Mouse (Mus musculus): ENCODE measurements around the gene Apoc3.

Apoc3 gene

DNA sequence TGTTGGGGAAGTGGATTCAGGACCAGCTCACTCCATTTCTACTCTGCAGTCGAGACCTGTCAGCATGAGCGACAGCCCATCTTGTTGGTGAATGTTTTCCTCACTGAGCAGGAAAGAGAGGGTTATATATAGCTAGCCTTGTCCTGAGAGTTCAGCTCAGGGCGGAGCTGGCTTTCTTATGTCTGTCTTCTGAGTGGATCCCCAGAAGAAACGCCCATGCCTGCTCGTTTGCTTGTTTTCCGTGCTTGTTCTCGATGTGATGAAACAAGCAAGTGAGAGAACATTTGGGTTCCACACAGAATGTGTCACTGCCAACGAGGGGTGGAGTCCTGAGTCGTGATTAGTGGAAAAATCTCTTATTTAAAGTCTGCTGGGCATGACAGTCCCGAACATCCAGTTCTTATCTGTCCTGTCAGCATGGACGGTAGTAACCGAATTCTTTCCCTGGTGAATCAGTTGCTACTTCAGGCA, 38.7 kb downstream of the Apoc3 start:
- no peak for DNase-seq (ENCODE audit: low spot score in 2 of 2)

DNA sequence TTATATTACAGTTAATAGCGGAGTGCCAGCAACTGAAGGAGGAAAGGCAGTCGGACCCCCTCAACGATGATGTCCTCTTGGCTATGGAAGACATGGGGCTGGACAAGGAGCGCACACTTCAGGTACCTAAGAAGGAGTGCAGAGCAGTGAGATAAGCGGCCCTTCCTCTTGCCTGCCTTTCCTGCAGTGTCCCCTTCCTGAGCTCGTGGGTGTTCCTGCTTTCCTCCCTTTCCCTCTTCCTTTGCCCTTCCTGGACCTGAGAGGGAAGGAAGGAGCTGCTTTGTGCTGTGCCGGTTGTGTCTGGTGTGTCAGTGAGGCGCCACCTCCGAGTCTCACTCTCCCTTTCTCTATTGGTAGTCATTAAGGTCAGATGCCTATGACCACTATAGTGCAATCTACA, 40.6 kb downstream of the Apoc3 start:
- no peak for DNase-seq (ENCODE audit: low spot score in 2 of 2)

GRCm38 (mm10) chr9:46192642-46193041, 42.8 kb downstream of the Apoc3 start:
- no peak for DNase-seq (ENCODE audit: low spot score in 2 of 2)

GRCm38 (mm10) chr9:46191644-46192043, 43.8 kb downstream of the Apoc3 start:
- no peak for DNase-seq (ENCODE audit: low spot score in 2 of 2)

DNA sequence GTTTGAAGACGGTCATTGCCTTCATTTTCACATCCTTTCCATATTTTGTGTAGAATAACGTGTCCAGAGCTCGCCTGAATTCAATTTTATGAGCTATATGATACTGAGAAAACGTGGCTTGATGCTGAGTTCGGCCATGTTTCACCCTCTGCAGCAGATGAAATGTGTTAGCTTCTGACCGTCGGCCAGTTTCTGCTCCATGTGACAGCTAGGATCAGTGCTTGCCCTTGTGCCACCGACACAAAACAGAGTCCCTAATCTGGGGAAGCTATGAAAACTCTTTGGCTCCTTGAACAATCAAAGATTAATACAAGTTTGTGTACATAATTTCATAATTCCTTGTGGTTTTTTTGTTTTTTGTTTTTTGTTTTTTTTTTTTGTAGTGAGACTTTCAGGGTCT, 44.2 kb downstream of the Apoc3 start:
- DNase-seq (ENCODE audit: low spot score in 2 of 2), result no peak

DNA sequence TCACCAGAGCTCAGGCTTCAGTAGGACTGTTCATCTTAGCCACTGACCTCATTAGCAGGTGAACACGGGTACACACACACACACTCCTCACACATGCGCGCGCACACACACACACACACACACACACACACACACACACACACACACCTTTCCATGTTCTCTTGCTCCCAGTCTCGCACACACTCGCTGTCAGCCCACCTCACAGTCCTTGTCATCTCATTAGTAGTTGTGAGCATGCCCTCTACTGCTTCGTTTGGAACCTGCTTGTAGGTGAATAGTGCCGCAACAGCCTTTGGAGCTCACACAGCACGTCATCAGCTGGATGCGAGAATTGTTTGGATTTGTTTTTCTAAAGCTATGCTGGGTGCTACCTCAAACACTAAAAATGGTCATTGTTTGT, 46.1 kb downstream of the Apoc3 start:
- no peak for DNase-seq (ENCODE audit: low spot score in 2 of 2)

GRCm38 (mm10) chr9:46188956-46189355, 46.5 kb downstream of the Apoc3 start:
- DNase-seq (ENCODE audit: low spot score in 2 of 2), result no peak

GRCm38 (mm10) chr9:46188370-46188769, 47.1 kb downstream of the Apoc3 start:
- no peak for DNase-seq (ENCODE audit: low spot score in 2 of 2)

GRCm38 (mm10) chr9:46186387-46186786, 49.0 kb downstream of the Apoc3 start:
- no peak for DNase-seq (ENCODE audit: low spot score in 2 of 2)

DNA sequence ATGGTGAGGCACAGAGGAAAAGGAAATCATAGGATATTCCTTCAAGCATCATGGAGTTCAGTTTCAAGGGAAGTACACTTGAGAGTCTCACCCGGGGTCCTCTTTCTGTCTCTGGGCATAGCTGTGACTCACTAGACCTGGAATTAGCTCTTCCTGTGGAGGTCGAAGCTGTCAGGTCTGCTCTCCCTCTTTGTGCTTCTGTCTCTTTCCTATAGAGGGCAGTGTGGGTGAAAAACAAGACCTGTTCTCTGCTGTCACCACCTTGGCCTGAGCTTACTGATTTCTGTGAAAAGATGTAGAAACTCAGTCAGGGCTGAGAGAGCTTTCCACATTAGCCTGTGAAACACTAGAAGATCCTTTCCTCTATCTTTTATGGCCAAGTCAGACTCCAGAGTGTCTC, 50.2 kb downstream of the Apoc3 start:
- DNase-seq (ENCODE audit: low spot score in 2 of 2), result no peak

- no peak for DNase-seq (ENCODE audit: low spot score in 2 of 2)
These were observed 50.9 kb downstream of the Apoc3 start for GRCm38 (mm10) chr9:46184542-46184941.

Data from right cerebral cortex, postnatal 10 days (tissue).